Mouse (Mus musculus) left cerebral cortex, postnatal 36 days (tissue): ENCODE measurements around the gene Cd44. TPM values are rescaled to one million over a fixed set of nuclear protein-coding genes. Genes with fewer than 3 reads are reported as not detected.

Source experiments
- DNase-seq, 2 experiments: peaks; one replicate each; pipeline ENCODE4 v3.0.0; 2021 to 2022; ENCODE audit warnings: low spot score in 2 of 2, mixed read lengths in 1 of 2
- intact Hi-C: fragments of 180-260 bp; cut with DNase I; formaldehyde crosslinking; loops from one replicate; pipeline ENCODE4 v1.15.1; 2025
- total RNA-seq, 2 experiments: library from RNA; stranded (reverse); gene quantifications; 2 replicates each; pipeline ENCODE4 v1.2.3; 2021

The Cd44 gene
- total RNA-seq, 2 experiments from 2014 or later = 4.1 to 4.2 TPM

- intact Hi-C loops = no loop called here
- DNase-seq = no peak
Measured at GRCm38 (mm10) chr2:102877463-102877862, 24.0 kb downstream of the Cd44 start.

DNA sequence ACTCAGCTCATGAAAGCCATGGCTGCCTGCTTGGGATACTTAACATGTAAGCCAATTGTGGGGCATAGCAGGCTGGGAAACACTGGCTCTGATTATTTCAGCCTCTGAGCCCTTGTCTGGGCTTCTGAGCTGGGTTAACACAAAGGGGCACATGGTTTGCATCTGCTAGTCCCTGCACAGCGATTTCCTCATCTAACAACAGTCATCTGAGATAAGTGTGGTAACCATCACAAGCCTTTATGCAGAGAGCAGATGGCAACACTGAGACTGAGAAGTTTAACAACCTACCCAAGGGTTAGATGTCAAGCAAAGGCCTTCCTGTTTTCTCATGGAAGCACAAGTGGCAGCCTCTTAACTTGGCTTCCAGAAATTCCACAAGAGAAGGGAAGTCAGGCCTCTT, 25.3 kb downstream of the Cd44 start:
- DNase-seq = no peak
- intact Hi-C loops = no loop called here

- no peak for DNase-seq
- intact Hi-C loops = no loop called here
Measured at GRCm38 (mm10) chr2:102873848-102874247, 27.6 kb downstream of the Cd44 start.

GRCm38 (mm10) chr2:102873194-102873593, 28.3 kb downstream of the Cd44 start:
- intact Hi-C loops = no loop called here
- no peak for DNase-seq

- DNase-seq = no peak
- intact Hi-C loops = no loop called here
Measured at GRCm38 (mm10) chr2:102872436-102872835, 29.0 kb downstream of the Cd44 start.

DNA sequence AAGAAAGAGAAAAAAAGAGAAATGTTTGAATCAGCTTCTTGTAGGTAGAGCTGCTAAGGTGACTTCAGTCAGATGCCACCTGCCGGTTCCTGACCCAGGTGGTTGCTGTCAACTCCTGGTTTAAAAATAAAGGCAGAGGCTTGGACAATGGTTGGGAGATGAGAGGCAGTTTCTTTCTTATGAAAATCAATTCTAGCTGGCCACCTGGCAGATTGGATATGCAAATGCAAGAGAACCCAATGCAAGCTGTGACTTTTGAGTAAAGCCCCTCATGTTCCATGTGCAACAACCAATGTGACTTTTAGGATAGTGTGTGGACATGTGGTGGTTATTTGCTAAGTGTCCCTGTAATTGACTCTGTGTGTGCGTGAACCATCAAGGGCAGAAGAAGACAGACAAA, 33.0 kb downstream of the Cd44 start:
- DNase-seq = no peak
- intact Hi-C loops = no loop called here

- DNase-seq = no peak
- intact Hi-C loops = no loop called here
Measured at GRCm38 (mm10) chr2:102867396-102868088, 33.9 kb downstream of the Cd44 start.

DNA sequence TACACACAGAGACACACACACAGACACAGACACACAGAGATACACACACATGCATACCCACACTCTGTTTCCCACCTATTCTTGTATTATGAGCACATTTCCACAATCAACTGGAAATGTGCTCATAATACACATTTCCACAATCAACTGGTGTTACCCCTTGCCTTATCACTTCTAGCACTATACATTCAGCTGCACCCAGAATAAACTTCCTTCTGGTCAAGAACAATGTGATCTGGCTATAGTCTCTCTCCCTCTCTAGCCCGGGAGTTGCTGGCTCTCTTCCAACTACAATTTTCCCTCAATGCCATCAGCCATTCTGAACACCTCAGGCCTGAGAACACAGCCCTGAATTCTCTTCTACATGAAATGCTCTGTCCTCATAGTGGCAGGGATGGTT, 34.9 kb downstream of the Cd44 start:
- intact Hi-C loops = no loop called here

DNA sequence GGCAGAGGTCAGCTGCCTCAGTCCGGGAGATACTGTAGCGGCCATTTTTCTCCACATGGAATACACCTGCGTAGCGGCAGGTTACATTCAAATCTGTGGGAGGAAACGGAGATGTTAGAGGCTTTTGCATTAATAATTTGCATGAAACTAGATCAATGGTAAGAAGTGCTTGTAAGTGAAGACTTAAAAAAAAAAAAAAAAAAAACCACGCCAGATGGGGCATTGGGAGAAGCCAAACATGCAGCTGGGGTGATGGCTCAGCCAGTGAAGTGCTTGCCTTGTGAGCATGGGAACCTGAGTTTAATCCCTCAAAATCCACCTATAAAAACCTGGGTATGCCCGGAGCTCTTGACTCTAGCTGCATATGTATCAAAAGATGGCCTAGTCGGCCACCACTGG, 36.1 kb downstream of the Cd44 start:
- no peak for DNase-seq
- intact Hi-C loops = no loop called here

More for the DNA sequence above, 34.9 kb downstream of the Cd44 start:
- no peak for DNase-seq

- intact Hi-C loops = no loop called here
- no peak for DNase-seq
Measured at GRCm38 (mm10) chr2:102864695-102865353, 36.6 kb downstream of the Cd44 start.

DNA sequence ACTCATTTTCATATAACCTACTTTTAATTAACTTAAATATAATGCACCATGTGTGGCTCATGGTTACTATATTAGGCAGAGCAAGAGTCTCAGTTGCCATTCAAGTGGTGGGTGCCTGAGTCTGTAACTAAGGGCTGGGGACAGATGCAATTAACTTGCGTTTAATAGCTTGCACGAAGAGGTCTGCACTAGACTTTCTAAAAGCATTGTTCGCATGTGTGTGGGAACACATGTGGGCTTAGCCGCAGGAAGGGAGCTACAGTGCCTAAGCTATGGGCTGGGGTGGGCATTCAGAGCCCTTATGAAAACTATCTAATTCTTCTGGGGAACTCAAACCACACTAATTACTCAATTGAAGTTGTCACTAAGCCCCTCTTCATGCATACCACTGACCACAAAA, 37.4 kb downstream of the Cd44 start:
- DNase-seq = no peak
- intact Hi-C loops = no loop called here

GRCm38 (mm10) chr2:102863583-102863982, 37.9 kb downstream of the Cd44 start:
- intact Hi-C loops = no loop called here
- no peak for DNase-seq

- intact Hi-C loops = no loop called here
Measured at GRCm38 (mm10) chr2:102862706-102863105, 38.8 kb downstream of the Cd44 start.

GRCm38 (mm10) chr2:102858271-102858670, 43.2 kb downstream of the Cd44 start:
- no peak for DNase-seq
- intact Hi-C loops = no loop called here

More at GRCm38 (mm10) chr2:102862706-102863105, 38.8 kb downstream of the Cd44 start:
- no peak for DNase-seq

DNA sequence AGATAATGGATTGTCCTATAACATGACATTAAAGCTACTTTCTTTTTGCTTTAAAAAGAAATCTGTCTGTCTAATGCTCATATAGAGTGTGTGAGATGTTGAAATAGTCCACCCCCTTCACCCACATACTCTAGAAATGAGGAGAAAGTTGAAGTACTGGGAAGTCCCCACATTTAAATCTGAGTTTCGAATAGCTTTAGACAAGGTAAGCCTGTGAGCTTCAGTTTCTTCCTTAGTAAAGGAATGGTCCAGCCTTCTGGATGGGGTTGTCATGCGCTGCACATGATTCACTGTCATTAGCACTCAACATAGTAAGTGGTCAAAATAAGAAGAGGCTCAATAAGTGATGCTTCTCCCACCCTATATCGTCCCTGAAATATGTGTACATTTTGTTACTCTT, 48.2 kb downstream of the Cd44 start:
- intact Hi-C loops = no loop called here
- no peak for DNase-seq

GRCm38 (mm10) chr2:102851936-102852477, 49.5 kb downstream of the Cd44 start:
- no peak for DNase-seq
- intact Hi-C loops = no loop called here

DNA sequence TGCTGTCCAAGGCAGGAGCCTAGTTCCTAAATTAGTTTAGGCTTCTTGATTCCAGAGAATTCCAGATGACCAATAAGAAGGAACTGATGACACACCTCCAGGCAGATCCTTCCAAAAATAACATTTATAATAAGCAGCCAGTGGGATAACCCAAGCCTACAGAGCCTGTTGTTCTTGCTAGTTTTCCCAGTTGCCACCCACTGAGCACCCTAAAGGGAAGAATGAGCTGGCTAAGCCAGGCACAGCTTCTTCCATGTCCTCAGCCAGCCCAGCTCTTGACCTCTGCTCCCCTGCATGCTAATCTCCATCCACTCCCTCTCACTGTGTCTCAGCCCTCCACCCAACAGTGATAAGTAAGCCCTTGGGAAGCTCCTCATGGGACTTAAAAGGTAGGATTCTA, 51.4 kb downstream of the Cd44 start:
- intact Hi-C loops = no loop called here
- peak in 1 of 2 experiments; percentile 22 for DNase-seq

- intact Hi-C loops = no loop called here
- DNase-seq = no peak
Measured at GRCm38 (mm10) chr2:102848811-102849433, 52.5 kb downstream of the Cd44 start.

GRCm38 (mm10) chr2:102841231-102841630, 60.2 kb downstream of the Cd44 start:
- intact Hi-C loops = no loop called here
- DNase-seq = no peak

GRCm38 (mm10) chr2:102838179-102838578, 63.3 kb downstream of the Cd44 start:
- intact Hi-C loops = no loop called here

GRCm38 (mm10) chr2:102831547-102831946, 69.9 kb downstream of the Cd44 start:
- DNase-seq = no peak
- intact Hi-C loops = no loop called here

More at GRCm38 (mm10) chr2:102838179-102838578, 63.3 kb downstream of the Cd44 start:
- no peak for DNase-seq
